Mouse (Mus musculus): ENCODE measurements around the gene Hnrnpab.

GRCm38 (mm10) chr11:51587059-51587458, 19.6 kb downstream of the Hnrnpab start:
- TF ChIP-seq POLR2A (IDR thresholded peaks at IDR 0.05; ENCODE audit: extremely low read depth, insufficient read depth, low read length) (no peak), CTCF (IDR thresholded peaks at IDR 0.05; ENCODE audit: low read depth, low read length) (no peak)
